Mouse (Mus musculus): ENCODE measurements around the gene Gpc1.

- TF ChIP-seq ZC3H11A (IDR thresholded peaks at IDR 0.05; ENCODE audit: low read depth, low read length) (no peak), CHD1 (IDR thresholded peaks at IDR 0.05; ENCODE audit: low read depth, low read length) (no peak), HCFC1 (IDR thresholded peaks at IDR 0.05; ENCODE audit: low read depth, low read length) (no peak), EP300 (IDR thresholded peaks at IDR 0.05; ENCODE audit: low read length) (no peak), RCOR1 (conservative IDR thresholded peaks at IDR 0.05; ENCODE audit: low read depth, low read length) (no peak), TCF12 (IDR thresholded peaks at IDR 0.05; ENCODE audit: low read depth, low read length) (no peak), MAX (IDR thresholded peaks at IDR 0.05; ENCODE audit: low read length) (no peak), CTCF (conservative IDR thresholded peaks at IDR 0.05 in 1 of 2, IDR thresholded peaks at IDR 0.05 in 1 of 2; ENCODE audit: low read depth in 2 of 2, low read length in 2 of 2) (no peak), IRF4 (IDR thresholded peaks at IDR 0.05; ENCODE audit: low read depth, low read length) (no peak)
Measured at GRCm38 (mm10) chr1:92815756-92816294, 15.6 kb upstream of the Gpc1 start.

All from CH12.LX (cell line).